Mouse (Mus musculus) lung, embryonic 16.5 days (tissue): ENCODE measurements around the gene Traf3. TPM values are rescaled to one million over a fixed set of nuclear protein-coding genes. Genes with fewer than 3 reads are reported as not detected.
A peak's percentile ranks its signal among the peaks of the same experiment; 100 is the strongest.

Experiments used
- ATAC-seq: fragments of 200-750 bp; cut with Nextera tagmentation; 2 replicates; pipeline ENCODE4 v1.8.0; 2017; ENCODE audit warnings: low read depth, mild to moderate bottlenecking, moderate library complexity
- H3K27ac ChIP-seq: fragments of 300-500 bp; sonication (generic); 2 replicates; pipeline ENCODE4 v1.5.1; 2014; ENCODE audit warnings: mild to moderate bottlenecking, control low read depth, low read length
- H3K27me3 ChIP-seq: fragments of 300-500 bp; sonication (generic); 2 replicates; pipeline ENCODE4 v1.6.1; 2014; ENCODE audit warnings: low read depth, low read length, mixed read lengths; ENCODE audit not compliant: control insufficient read depth, insufficient read depth
- H3K36me3 ChIP-seq: fragments of 300-500 bp; sonication (generic); 2 replicates; pipeline ENCODE4 v1.6.1; 2014; ENCODE audit warnings: low read length; ENCODE audit not compliant: control insufficient read depth, insufficient read depth
- H3K4me1 ChIP-seq: fragments of 300-500 bp; sonication (generic); replicated peaks from 2 replicates; pipeline ENCODE4 v1.6.1; 2014; ENCODE audit warnings: low read length, mixed read lengths; ENCODE audit not compliant: control insufficient read depth, insufficient read depth
- H3K4me2 ChIP-seq: fragments of 300-500 bp; sonication (generic); 2 replicates; pipeline ENCODE4 v1.6.1; 2014; ENCODE audit warnings: low read depth, low read length, control low read depth
- H3K4me3 ChIP-seq: fragments of 300-500 bp; sonication (generic); 2 replicates; pipeline ENCODE4 v1.5.1; 2014; ENCODE audit warnings: mild to moderate bottlenecking, low read length, control low read depth
- H3K9ac ChIP-seq: fragments of 300-500 bp; sonication (generic); 2 replicates; pipeline ENCODE4 v1.6.1; 2014; ENCODE audit warnings: low read length, control low read depth
- H3K9me3 ChIP-seq: fragments of 300-500 bp; sonication (generic); 2 replicates; pipeline ENCODE4 v1.6.1; 2016; ENCODE audit warnings: low read length; ENCODE audit not compliant: control insufficient read depth
- WGBS: fragments of 180-500 bp; shearing (Covaris S2); extraction: QIAGEN DNeasy Blood & Tissue Kit; methylation state at CpG from one replicate; pipeline ENCODE4 v1.1.7; 2014; 5-methylcytosine and 5-hydroxymethylcytosine counted together
- polyA plus RNA-seq: library from polyadenylated mRNA; unstranded; fragments of >200 nt; fragmentation: Nextera tagmentation; extraction: Ambion mirVana; gene quantifications from 2 replicates; pipeline ENCODE4 v1.2.1, GENCODE M21; 2015

Traf3 gene
- 5.8 and 7.7 TPM in 2 replicates for polyA plus RNA-seq

DNA sequence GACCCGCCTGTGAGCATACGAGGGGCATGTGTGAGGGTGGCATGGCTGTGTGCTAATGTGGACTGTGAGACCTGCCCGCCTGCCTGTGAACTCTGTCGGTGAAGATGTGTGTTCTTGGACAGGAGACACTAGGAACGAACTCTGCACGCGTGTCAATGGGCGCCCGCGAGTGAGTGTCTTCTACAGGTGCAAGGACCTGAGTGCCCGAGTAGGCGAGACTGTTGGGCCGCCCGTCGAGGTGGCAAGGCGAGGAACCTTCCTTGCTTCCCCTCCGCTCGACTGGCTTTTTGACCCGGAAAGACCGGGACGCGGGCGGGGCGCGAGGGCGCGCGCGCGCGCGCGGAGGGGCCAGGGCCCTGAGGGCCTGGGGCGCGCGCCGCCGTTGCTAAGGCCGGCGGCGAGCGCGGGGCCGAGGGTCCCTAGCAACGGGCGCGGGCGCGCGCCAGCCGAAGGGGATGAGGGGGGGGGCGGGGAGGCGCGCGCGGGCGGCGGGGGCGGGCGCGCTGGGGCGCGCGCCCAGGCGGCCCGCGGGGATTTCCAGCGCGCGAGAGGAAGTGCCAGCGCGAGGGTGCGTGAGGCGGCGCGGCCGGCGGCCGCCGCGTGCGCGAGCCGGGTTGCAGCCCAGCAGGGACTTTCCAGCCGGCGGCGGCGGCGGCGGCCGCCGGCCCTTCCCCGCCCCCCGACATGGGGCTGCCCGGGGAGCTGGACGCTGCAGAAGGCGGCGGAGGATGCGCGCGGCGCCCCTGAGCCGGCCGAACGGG, at the start of gene Traf3:
TSS of gene Traf3 (plus strand) at position 540 of the 761 bp plus-strand sequence.
- Histone ChIP-seq H3K9me3 (no peaks in the 10 kb centered on the region), H3K4me1 (peaks cover 22% of the 10 kb centered on the region), H3K4me3 (peak within 1 kb of the TSS; percentile 85), H3K9ac (peak within 1 kb of the TSS; percentile 84), H3K27ac (peak within 1 kb of the TSS; percentile 86), H3K36me3 (no peaks in the 10 kb centered on the region), H3K27me3 (no peaks in the 10 kb centered on the region), H3K4me2 (peak within 1 kb of the TSS; percentile 85)
- WGBS: 7% methylated on average over 42 of the region's 105 CpGs
- ATAC-seq: peak; percentile 75

GRCm38 (mm10) chr12:111119506-111120085, 46.6 kb upstream of the Traf3 start:
- H3K9ac ChIP-seq: no peak overlapping the region
- no peak overlapping the region for H3K4me3 ChIP-seq
- ATAC-seq: no peak
- H3K27ac ChIP-seq: no peak overlapping the region
- H3K27me3 ChIP-seq: no peaks in the 10 kb centered on the region
- 94% methylated on average over 5 of the region's 5 CpGs for whole genome bisulfite sequencing
- no peaks in the 10 kb centered on the region; the same call in 1 of the 2 replicates for H3K9me3 ChIP-seq
- H3K4me2 ChIP-seq: no peak overlapping the region
- H3K4me1 ChIP-seq: no peaks in the 10 kb centered on the region
- H3K36me3 ChIP-seq: peaks cover 25% of the 10 kb centered on the region

GRCm38 (mm10) chr12:111120976-111121645, 45.1 kb upstream of the Traf3 start:
- no peaks in the 10 kb centered on the region; the same call in 1 of the 2 replicates for H3K9me3 ChIP-seq
- H3K27me3 ChIP-seq: no peaks in the 10 kb centered on the region
- peaks cover 22% of the 10 kb centered on the region for H3K36me3 ChIP-seq
- no peaks in the 10 kb centered on the region for H3K4me1 ChIP-seq
- ATAC-seq: no peak
- no peak overlapping the region for H3K4me2 ChIP-seq
- H3K4me3 ChIP-seq: no peak overlapping the region
- 84% methylated on average over 9 of the region's 9 CpGs for WGBS
- no peak overlapping the region for H3K9ac ChIP-seq
- H3K27ac ChIP-seq: no peak overlapping the region

GRCm38 (mm10) chr12:111122332-111122852, 43.8 kb upstream of the Traf3 start:
- H3K27ac ChIP-seq: no peak overlapping the region
- H3K4me3 ChIP-seq: no peak overlapping the region
- no peaks in the 10 kb centered on the region; the same call in 1 of the 2 replicates for H3K9me3 ChIP-seq
- peaks cover 10% of the 10 kb centered on the region for H3K36me3 ChIP-seq
- no peak overlapping the region for H3K9ac ChIP-seq
- H3K4me2 ChIP-seq: no peak overlapping the region
- no peaks in the 10 kb centered on the region for H3K4me1 ChIP-seq
- no peaks in the 10 kb centered on the region for H3K27me3 ChIP-seq
- no peak for ATAC-seq

GRCm38 (mm10) chr12:111124601-111125260, 41.4 kb upstream of the Traf3 start:
- H3K9ac ChIP-seq: no peak overlapping the region
- H3K9me3 ChIP-seq: no peaks in the 10 kb centered on the region; the same call in 1 of the 2 replicates
- no peak for ATAC-seq
- 0 out of 2 replicates have a peak, but pooled peaks cover 3% of the 10 kb centered on the region for H3K36me3 ChIP-seq
- no peak overlapping the region for H3K27ac ChIP-seq
- H3K4me2 ChIP-seq: no peak overlapping the region
- 69% methylated on average over 14 of the region's 14 CpGs for WGBS
- H3K27me3 ChIP-seq: no peaks in the 10 kb centered on the region
- H3K4me1 ChIP-seq: no peaks in the 10 kb centered on the region
- no peak overlapping the region for H3K4me3 ChIP-seq

DNA sequence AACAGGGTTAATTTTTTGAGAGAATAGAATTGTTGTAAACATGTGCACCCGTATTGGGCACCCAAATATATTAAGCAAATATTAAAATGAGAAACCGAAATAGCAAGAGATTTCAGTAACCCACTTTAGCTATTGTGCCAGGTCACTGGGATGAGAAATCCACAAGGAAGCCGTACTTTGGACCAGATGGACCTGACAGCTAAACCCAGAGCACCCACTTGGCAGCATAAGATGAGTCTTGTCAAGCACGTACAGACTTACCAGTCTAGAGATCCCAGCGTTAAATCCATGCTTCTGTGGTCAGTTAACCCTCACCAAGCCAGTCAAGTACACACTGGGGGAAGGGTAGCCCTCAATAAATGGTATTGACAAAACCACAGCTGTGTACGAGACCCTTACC, 40.5 kb upstream of the Traf3 start:
- ATAC-seq: no peak
- no peak overlapping the region for H3K9ac ChIP-seq
- no peak overlapping the region for H3K4me3 ChIP-seq
- WGBS: 67% methylated on average over 6 of the region's 6 CpGs
- H3K9me3 ChIP-seq: no peaks in the 10 kb centered on the region; the same call in 1 of the 2 replicates
- no peaks in the 10 kb centered on the region for H3K27me3 ChIP-seq
- H3K4me1 ChIP-seq: no peaks in the 10 kb centered on the region
- H3K4me2 ChIP-seq: no peak overlapping the region
- H3K36me3 ChIP-seq: 0 out of 2 replicates have a peak, but pooled peaks cover 3% of the 10 kb centered on the region
- H3K27ac ChIP-seq: no peak overlapping the region

GRCm38 (mm10) chr12:111134169-111134568, 32.0 kb upstream of the Traf3 start:
- H3K27ac ChIP-seq: peak overlapping the region; percentile 61
- no peaks in the 10 kb centered on the region for H3K36me3 ChIP-seq

GRCm38 (mm10) chr12:111134791-111135733, 31.1 kb upstream of the Traf3 start:
- H3K4me2 ChIP-seq: peak overlapping the region; percentile 15; the same call in 1 of the 2 replicates
- no peaks in the 10 kb centered on the region for H3K27me3 ChIP-seq
- H3K27ac ChIP-seq: peak overlapping the region; percentile 61
- no peak overlapping the region for H3K9ac ChIP-seq
- 41% methylated on average over 19 of the region's 19 CpGs for WGBS
- H3K4me1 ChIP-seq: peaks cover 6% of the 10 kb centered on the region; the same call in 1 of the 2 replicates
- no peaks in the 10 kb centered on the region for H3K36me3 ChIP-seq
- peaks cover 4% of the 10 kb centered on the region; the same call in 1 of the 2 replicates for H3K9me3 ChIP-seq
- peak; percentile 85 for ATAC-seq
- no peak overlapping the region for H3K4me3 ChIP-seq

More at GRCm38 (mm10) chr12:111134169-111134568, 32.0 kb upstream of the Traf3 start:
- Histone ChIP-seq H3K9me3 (peaks cover 2% of the 10 kb centered on the region; the same call in 1 of the 2 replicates), H3K4me2 (no peak overlapping the region), H3K9ac (no peak overlapping the region), H3K4me3 (no peak overlapping the region), H3K27me3 (no peaks in the 10 kb centered on the region), H3K4me1 (peaks cover 6% of the 10 kb centered on the region; the same call in 1 of the 2 replicates)
- peak; percentile 5; the same call in 1 of the 2 replicates for ATAC-seq
- 73% methylated on average over 7 of the region's 7 CpGs for WGBS
